Mouse (Mus musculus) cerebellum, adult 2 months (tissue): ENCODE measurements at regions not wholly inside any gene's neighbourhood (a gene's known extent, or its start where the extent isn't known, plus 50 kb on each side); places are given as distances from the start of the nearest gene placed in this dataset.

Source experiments
- CTCF ChIP-seq: fragments of 200-500 bp; IDR thresholded peaks from 2 replicates; pipeline ENCODE4 v1.5.1; 2011; ENCODE audit warnings: low read depth, mild to moderate bottlenecking, control low read depth, low read length, moderate library complexity, borderline replicate concordance; ENCODE audit not compliant: insufficient read depth
- POLR2A ChIP-seq: fragments of 200-500 bp; IDR thresholded peaks from 2 replicates; pipeline ENCODE4 v1.6.1; 2011; ENCODE audit warnings: low read length, control low read depth, borderline replicate concordance; ENCODE audit not compliant: insufficient read depth

DNA sequence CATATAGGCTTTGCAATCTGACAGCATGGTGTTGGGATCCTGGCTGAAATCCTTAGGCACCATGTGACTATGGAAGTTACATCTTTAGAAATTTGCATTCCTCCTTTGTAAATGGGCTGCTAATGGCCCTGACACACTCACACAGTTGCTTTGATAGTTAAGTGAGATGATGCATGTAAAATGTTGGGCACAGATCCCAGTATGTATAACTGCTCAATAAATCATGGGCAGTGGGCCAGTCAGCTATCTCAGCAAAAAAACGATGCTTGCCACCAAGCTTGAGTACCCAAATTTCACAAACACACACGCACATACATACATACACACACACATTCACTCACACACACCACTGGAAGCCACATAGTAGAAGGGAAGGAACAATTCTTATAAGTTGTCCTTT, 159.5 kb upstream of the Castor2 start:
- TF ChIP-seq CTCF: no peak
- TF ChIP-seq POLR2A: no peak
